Mouse (Mus musculus) splenic B cell, adult 2 months (primary cell): ENCODE data around the gene Zbtb48.

Experiments used
- DNase-seq: peaks from one replicate; pipeline ENCODE4 v3.0.0-alpha.2; 2011; ENCODE audit warnings: low read depth, low spot score
- H3K27me3 ChIP-seq: 2 replicates; pipeline ENCODE4 v1.6.1; 2012; ENCODE audit warnings: mild to moderate bottlenecking, low read length, moderate library complexity, mixed read lengths; ENCODE audit not compliant: control insufficient read depth, poor library complexity, insufficient read depth, severe bottlenecking
- H3K36me3 ChIP-seq: 2 replicates; pipeline ENCODE4 v1.6.1; 2012; ENCODE audit warnings: mild to moderate bottlenecking, low read length, moderate library complexity, mixed read lengths; ENCODE audit not compliant: control insufficient read depth, poor library complexity, insufficient read depth, severe bottlenecking

Gene Zbtb48

DNA sequence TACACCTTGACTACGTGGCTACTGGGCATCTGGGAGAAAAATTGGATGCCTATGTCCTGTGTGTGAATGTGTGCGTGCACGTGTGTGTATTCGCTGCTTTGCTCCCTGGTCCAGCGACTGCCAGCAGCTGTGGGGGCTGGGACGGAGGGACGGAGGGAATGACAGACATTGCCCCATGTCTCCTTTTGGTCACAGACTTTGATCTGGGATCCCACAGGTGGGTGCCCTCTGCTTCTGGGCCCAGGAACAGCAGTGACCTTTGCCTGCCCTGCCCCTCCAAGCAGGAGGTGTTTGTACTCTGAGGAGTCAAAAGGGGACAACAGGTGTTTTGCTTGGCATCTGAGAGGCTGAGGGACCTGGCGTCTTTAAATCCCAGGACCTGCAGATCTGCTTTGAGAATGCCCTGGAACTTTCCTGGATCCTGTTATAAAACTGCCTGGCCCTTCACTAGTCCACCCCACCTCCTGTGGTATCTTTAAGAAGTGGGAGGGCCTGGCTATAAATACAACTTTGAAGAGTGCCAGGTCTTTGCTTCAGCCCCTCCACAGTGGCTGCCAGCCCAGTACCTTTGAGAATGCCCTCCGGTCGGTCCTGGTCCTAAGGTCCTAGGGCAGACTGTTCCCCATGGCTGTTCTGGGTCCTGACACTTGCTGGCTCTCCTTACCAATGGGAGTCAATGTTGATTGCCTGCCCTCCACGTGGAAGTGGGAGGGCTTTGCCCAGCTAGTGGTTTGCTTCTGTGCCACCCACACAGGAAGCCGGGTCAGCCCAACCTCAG, 14.2 kb downstream of the Zbtb48 start:
- Histone ChIP-seq H3K27me3 (no peaks in the 10 kb centered on the region), H3K36me3 (peaks cover 2% of the 10 kb centered on the region)
- DNase-seq = no peak

DNA sequence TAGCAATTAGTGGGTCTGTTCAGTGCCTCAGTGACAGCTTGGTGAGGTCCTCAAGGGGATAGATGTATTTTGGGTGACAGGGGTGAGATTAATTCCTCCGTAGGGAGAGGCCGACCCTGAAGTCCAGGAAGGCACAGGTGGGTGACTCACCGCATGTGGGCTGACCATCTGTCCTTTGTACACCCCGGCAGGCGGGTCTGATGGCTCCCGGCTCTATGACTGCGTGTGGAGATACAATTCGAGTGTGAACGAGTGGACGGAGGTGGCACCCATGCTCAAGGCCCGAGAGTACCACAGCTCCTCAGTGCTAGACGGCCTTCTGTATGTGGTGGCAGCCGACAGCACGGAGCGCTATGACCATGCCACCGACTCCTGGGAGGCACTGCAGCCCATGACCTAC, 15.4 kb downstream of the Zbtb48 start:
- Histone ChIP-seq H3K36me3 (peaks cover 2% of the 10 kb centered on the region), H3K27me3 (no peaks in the 10 kb centered on the region)
- no peak for DNase-seq

DNA sequence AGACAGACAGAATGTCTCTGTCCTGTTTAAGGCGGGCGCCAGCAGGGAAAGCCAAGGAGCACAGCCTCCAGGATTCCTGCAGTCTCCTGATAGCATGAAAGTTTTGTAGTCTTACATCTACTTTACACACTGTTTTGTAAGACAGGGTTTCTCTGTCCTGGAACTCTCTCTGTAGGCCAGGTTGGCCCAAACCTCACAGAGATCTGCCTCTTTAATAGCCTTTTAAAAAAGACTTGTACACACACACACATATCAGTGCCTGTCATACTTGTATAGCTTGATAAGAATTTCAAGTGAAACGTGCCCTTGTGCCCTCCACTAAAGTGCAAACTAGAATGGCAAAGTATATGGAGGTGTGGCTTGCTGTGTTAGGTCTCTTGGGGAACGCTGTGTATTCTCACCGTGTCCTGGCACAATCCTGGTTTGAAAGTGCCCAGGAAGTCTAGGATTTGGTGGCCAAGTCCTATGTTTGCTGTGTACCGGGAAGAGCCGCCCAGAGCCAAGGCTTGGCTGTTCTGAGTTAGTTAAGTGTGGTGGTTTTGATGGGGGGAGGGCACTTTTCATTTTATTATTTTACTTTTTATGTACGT, 16.2 kb downstream of the Zbtb48 start:
- H3K36me3 ChIP-seq = peaks cover 2% of the 10 kb centered on the region
- no peaks in the 10 kb centered on the region for H3K27me3 ChIP-seq
- no peak for DNase-seq

DNA sequence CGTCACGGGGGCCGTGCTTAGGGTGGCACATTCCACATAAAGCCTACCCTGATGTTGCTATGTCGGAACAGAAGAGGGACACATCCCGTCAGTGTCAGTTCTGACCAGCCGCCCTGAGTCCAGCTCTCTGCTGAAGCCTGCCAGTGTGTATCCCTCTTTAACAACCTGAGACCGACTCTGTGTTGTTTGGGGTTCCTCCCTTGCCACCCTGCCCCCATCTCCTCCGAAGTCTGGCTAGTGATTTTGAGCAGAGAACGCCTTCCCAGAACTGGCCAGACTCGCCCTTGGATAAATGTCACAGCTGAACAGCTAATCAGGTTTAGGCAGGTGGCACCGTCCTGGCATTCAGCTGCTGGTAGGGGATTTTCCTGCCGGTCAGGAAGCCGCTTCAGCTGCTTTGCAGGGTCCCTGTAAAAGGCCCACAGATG, 16.8 kb downstream of the Zbtb48 start:
- Histone ChIP-seq H3K27me3 (no peaks in the 10 kb centered on the region), H3K36me3 (peaks cover 2% of the 10 kb centered on the region)
- DNase-seq = no peak

DNA sequence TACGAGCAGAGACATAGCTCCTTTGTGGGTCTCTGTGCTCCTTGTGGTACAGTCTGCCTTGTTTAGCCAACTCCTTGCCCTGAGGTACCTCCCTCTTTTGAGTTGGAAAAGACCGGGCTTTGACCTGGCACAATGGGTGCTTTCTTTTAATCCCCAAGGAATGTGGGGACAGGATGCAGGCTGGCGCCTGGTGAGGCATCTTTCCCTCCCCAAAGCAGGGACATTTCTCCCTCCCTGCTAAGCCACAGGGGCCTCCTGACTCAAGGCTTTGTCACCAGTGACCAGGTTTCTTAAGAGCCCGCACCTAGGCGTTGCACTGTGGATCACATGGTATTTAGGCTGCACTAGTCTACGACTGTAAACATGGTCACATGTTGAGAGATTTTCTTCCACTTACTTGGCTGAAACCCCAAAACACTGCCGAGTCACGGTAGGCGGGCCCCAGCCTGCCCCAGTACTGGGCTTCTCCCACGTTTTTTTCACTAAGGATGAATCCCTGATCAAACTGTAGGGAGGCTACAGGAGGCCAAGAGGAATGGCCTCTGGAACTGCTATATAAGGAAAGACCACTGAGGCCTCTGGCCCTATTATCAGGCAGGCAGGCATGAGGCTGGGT, 17.3 kb downstream of the Zbtb48 start:
- H3K27me3 ChIP-seq = no peaks in the 10 kb centered on the region
- peak; percentile 49 for DNase-seq
- H3K36me3 ChIP-seq = peaks cover 2% of the 10 kb centered on the region

DNA sequence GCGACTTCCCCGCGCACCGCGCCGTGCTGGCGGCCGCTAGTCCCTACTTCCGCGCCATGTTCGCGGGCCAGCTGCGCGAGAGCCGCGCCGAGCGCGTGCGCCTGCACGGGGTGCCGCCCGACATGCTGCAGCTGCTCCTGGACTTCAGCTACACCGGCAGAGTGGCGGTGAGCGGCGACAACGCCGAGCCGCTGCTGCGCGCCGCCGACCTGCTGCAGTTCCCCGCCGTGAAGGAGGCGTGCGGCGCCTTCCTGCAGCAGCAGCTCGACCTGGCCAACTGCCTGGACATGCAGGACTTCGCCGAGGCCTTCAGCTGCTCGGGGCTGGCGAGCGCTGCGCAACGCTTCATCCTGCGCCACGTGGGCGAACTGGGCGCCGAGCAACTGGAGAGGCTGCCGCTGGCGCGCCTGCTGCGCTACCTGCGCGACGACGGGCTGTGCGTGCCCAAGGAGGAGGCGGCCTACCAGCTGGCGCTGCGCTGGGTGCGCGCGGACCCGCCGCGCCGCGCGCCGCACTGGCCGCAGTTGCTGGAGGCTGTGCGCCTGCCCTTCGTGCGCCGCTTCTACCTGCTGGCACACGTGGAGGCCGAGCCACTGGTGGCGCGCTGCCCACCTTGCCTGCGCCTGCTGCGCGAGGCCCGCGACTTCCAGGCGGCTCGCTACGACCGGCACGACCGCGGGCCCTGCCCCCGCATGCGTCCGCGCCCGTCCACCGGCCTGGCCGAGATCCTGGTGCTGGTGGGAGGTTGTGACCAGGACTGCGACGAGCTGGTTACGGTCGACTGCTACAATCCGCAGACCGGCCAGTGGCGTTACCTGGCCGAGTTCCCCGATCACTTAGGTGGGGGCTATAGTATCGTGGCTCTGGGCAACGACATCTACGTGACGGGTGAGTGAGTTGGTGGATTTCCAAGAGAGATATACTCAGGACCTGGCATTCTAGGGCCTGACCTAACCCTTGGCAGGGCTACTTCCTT, 18.1 kb downstream of the Zbtb48 start:
- DNase-seq = peak; percentile 52
- peaks cover 2% of the 10 kb centered on the region; the same call in 1 of the 2 replicates for H3K36me3 ChIP-seq

DNA sequence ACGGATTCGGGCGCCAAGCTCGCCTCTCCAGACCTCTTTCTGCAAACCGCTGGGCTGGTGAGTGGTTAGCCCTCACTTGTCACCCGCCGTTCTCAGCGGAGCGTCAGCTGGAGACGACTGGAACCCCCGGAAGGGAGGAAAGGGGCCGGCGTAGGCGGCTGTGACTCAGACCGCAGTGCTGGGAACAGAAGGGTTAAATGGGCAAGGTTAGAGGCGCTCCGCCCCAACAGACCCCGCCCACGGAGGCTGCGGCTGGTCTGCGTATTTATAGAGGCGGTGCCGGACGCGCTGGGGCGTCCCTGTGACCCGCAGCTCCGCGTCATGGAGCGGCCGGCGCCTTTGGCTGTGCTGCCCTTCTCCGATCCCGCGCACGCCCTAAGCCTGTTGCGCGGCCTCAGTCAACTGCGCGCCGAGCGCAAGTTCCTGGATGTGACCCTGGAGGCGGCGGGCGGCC, 18.8 kb downstream of the Zbtb48 start, which contains the start of gene Klhl21:
TSS of gene Klhl21 (plus strand) at position 182 of the 454 bp plus-strand sequence.
- peak; percentile 95 for DNase-seq
- Histone ChIP-seq H3K36me3 (no peaks in the 10 kb centered on the region), H3K27me3 (no peaks in the 10 kb centered on the region)

More for the DNA sequence above, 18.1 kb downstream of the Zbtb48 start:
- no peaks in the 10 kb centered on the region for H3K27me3 ChIP-seq

DNA sequence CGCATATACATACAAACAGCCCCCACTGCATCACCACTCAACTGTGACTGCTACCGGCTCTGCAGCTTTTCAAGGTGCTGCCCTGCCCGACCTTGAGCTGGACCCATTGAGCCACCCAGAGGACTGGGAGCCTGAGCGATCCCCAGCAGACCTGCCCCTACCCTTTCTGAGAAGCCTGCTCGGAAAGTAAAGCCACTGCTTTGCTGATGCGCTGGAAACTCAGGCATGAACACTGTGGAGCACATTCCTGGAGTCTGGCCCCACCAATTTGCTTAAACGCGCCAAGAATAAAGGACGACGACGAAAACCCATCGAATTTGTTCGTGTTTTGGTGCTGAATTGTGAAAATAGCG, 19.3 kb downstream of the Zbtb48 start:
- Histone ChIP-seq H3K36me3 (no peaks in the 10 kb centered on the region), H3K27me3 (no peaks in the 10 kb centered on the region)
- peak; percentile 24 for DNase-seq

DNA sequence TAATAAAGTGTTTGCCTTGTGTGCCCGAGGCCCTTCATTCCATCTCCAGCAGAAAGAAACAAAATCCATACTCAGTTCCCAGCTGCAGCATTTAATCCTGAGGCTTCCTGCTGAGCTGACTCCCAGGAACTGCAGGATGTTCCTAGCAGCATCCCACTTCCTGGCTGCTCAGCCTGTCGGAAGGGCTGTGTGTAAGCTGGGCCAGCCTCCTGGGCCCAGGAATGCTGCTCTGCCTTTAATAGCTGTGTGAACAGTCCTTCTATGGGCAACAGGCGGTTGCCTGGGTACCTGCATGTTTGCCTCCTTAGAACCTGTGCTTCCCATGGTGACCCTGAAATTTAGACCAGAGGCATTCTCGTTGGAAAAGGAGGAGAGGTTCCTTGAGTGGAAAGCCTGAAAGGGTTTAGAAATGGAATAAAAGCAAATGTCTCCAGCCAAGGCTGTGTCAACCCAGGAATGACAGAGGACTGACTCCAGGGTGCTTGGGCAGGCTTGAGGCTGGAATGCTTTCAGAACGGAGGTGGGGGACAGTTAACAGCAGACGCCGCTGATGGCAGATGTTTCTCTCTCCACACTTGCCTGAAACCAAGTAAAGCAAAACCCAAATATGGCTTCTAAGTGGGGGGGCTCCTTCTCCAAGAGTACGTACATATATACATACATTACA, 19.9 kb downstream of the Zbtb48 start:
- no peak for DNase-seq
- no peaks in the 10 kb centered on the region for H3K27me3 ChIP-seq
- H3K36me3 ChIP-seq = no peaks in the 10 kb centered on the region

DNA sequence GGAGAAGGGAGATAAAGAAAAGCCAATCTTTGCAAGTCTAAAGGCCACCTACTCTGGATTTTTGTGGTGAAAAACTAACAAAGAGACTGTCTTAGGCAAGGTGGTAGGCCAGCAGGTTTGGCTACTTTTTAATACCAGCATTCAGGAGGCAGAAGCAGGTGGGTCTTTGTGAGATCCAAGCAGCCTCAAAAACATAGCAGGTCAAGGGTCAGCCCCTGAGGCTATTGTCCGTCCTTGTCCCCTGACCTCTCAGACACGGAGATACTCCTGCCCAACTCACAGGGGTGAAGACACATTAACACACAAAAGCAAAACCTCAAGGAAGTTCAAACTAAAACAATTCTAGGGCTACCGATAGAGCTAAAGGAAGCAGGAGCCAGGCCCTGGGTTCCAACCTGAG, 20.7 kb downstream of the Zbtb48 start:
- no peaks in the 10 kb centered on the region for H3K27me3 ChIP-seq
- DNase-seq = no peak
- H3K36me3 ChIP-seq = no peaks in the 10 kb centered on the region

DNA sequence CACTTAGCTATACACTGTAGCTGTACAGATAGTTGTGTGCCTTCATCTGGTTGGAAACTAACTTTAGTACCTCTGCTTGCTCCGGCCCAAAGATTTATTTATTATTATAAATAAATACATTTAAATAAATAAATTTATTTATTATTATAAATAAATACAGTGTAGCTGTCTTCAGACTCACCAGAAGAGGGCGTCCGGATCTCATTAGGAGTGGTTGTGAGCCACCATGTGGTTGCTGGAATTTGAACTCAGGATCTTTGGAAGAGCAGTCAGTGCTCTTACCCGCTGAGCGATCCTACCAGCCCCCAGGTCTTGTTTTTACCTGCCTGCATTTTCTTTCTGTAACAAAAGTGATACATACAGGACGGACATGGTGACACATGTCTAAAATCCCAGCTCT, 21.3 kb downstream of the Zbtb48 start:
- DNase-seq = peak; percentile 57
- Histone ChIP-seq H3K27me3 (no peaks in the 10 kb centered on the region), H3K36me3 (no peaks in the 10 kb centered on the region)

DNA sequence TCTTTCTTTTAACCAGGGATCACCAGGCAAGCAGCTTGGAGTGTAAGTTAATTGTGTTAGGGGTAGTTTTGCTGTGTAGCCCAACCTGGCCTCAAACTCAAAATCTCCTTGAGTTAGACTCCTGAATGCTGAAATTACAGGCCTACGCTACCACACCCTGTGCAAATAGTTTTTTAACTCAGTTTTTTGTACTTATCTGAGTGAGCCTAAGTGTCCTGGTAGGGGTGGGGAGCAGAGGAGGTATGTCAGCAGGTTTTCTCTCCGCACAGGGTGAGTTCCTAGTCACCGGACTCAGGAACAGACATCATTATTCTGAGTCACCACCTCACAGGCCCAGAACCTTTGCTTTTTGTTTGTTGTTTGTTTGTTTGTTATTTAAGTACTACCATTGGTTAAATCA, 25.4 kb downstream of the Zbtb48 start:
- H3K36me3 ChIP-seq = no peaks in the 10 kb centered on the region
- no peak for DNase-seq
- H3K27me3 ChIP-seq = no peaks in the 10 kb centered on the region

DNA sequence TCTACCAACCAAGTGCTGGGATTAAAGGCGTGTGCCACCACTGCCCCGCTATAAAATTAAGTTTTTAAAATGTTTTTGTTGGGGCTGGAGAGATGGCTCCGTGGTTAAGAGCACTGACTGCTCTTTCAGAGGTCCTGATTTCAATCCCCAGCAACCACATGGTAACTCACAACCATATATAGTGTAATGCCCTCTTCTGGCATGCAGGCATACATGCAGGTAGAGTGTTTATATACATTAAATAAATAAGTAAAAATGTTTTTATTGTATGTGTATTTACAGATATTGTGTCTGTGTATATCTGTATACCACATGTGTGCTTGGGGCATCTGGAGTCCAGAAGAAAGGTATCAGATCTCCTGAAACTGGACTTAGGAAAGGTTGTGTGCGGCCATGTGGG, 26.1 kb downstream of the Zbtb48 start:
- DNase-seq = no peak
- Histone ChIP-seq H3K36me3 (no peaks in the 10 kb centered on the region), H3K27me3 (no peaks in the 10 kb centered on the region)

DNA sequence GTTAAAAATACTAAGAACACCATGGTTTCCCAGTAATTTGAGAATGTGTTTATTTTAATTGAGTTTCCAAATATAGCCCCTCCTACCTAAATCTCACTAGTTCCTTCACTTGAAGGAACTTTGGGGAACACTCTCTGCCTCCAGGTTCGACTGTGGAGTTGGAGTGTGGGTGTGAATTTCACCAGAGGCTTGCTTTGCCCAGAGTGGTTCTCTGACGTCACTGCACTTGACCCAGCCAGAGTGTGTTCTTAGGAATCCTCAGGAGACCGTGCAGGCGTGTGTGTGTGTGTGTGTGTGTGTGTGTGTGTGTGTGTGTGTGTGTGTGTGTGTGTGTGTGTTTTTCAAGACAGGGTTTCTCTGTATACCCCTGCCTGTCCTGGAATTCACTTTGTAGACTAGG, 26.6 kb downstream of the Zbtb48 start:
- DNase-seq = no peak
- no peaks in the 10 kb centered on the region for H3K27me3 ChIP-seq
- no peaks in the 10 kb centered on the region for H3K36me3 ChIP-seq
